Mouse (Mus musculus): ENCODE results near the gene Sco1.
"Not testable (repeated sequence)": the region's sequence is repeated elsewhere in the genome, so short reads cannot be mapped to it uniquely, and the experiment has no call there.

The Sco1 gene

GRCm38 (mm10) chr11:67085489-67085888, 33.0 kb downstream of the Sco1 start:
- DNase-seq (ENCODE audit: low spot score): peak; percentile 38

GRCm38 (mm10) chr11:67086467-67087164, 34.1 kb downstream of the Sco1 start:
- DNase-seq (ENCODE audit: low spot score): no peak

GRCm38 (mm10) chr11:67087225-67087624, 34.8 kb downstream of the Sco1 start:
- DNase-seq (ENCODE audit: low spot score): no peak

GRCm38 (mm10) chr11:67092354-67092753, 39.9 kb downstream of the Sco1 start:
- DNase-seq (ENCODE audit: low spot score): not testable (repeated sequence)

- DNase-seq (ENCODE audit: low spot score): no peak
Observed at GRCm38 (mm10) chr11:67093201-67093600, 40.7 kb downstream of the Sco1 start.

GRCm38 (mm10) chr11:67093652-67094051, 41.2 kb downstream of the Sco1 start:
- no peak for DNase-seq (ENCODE audit: low spot score)

- no peak for DNase-seq (ENCODE audit: low spot score)
Observed at GRCm38 (mm10) chr11:67094470-67094869, 42.0 kb downstream of the Sco1 start.

- DNase-seq (ENCODE audit: low spot score): no peak
Observed at GRCm38 (mm10) chr11:67097709-67098108, 45.2 kb downstream of the Sco1 start.

- peak; percentile 29 for DNase-seq (ENCODE audit: low spot score)
Observed at GRCm38 (mm10) chr11:67098427-67098826, 46.0 kb downstream of the Sco1 start.

- DNase-seq (ENCODE audit: low spot score): no peak
Observed at GRCm38 (mm10) chr11:67099241-67099640, 46.8 kb downstream of the Sco1 start.

GRCm38 (mm10) chr11:67100169-67100568, 47.7 kb downstream of the Sco1 start:
- DNase-seq (ENCODE audit: low spot score): no peak

- DNase-seq (ENCODE audit: low spot score): no peak
Observed at GRCm38 (mm10) chr11:67101713-67102112, 49.2 kb downstream of the Sco1 start.

- no peak for DNase-seq (ENCODE audit: low spot score)
Observed at GRCm38 (mm10) chr11:67103256-67103655, 50.8 kb downstream of the Sco1 start.

- no peak for DNase-seq (ENCODE audit: low spot score)
Observed at GRCm38 (mm10) chr11:67104242-67104641, 51.8 kb downstream of the Sco1 start.

- DNase-seq (ENCODE audit: low spot score): no peak
Observed at GRCm38 (mm10) chr11:67104714-67105113, 52.2 kb downstream of the Sco1 start.

GRCm38 (mm10) chr11:67105689-67106088, 53.2 kb downstream of the Sco1 start:
- no peak for DNase-seq (ENCODE audit: low spot score)

- DNase-seq (ENCODE audit: low spot score): no peak
Observed at GRCm38 (mm10) chr11:67106973-67107372, 54.5 kb downstream of the Sco1 start.

- peak; percentile 71 for DNase-seq (ENCODE audit: low spot score)
Observed at GRCm38 (mm10) chr11:67110168-67110948, 57.9 kb downstream of the Sco1 start.

GRCm38 (mm10) chr11:67112019-67112850, 59.8 kb downstream of the Sco1 start:
- no peak for DNase-seq (ENCODE audit: low spot score)

GRCm38 (mm10) chr11:67112851-67113202, 60.4 kb downstream of the Sco1 start:
- DNase-seq (ENCODE audit: low spot score): peak; percentile 41

GRCm38 (mm10) chr11:67113381-67113780, 60.9 kb downstream of the Sco1 start:
- DNase-seq (ENCODE audit: low spot score): no peak

GRCm38 (mm10) chr11:67114261-67114660, 61.8 kb downstream of the Sco1 start:
- no peak for DNase-seq (ENCODE audit: low spot score)

- DNase-seq (ENCODE audit: low spot score): no peak
Observed at GRCm38 (mm10) chr11:67114901-67115300, 62.4 kb downstream of the Sco1 start.

All from left cerebral cortex, adult 11 months (tissue).